ENCODE assay signal across 8 mouse cellular contexts in the genomic region with DNA sequence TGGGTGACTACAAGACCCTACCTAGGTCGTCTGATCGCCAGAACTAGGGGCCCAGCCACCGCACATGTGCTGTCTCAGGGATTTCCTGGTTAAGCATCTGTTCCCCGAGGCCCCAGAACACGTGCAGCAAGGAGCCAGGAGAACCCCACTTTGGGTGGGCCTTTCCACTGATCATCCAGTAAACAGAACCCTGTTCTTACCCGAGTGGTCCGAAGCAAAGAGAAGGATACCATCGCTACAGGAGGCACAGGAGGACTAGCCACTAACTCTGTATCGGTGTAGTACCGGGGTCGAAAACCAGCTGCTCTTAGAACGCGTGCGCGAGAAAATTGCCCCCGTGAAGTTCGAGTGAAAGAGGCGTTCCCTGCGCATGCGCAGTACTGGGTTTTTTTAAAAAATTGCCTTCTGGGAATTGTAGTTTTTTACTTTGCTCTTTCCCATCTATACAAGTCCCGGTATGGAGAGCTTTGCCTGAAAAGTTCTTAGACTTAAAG. TPM values are rescaled to one million over a fixed set of nuclear protein-coding genes. Genes with fewer than 3 reads are reported as not detected.
A peak's percentile ranks its signal among the peaks of the same experiment; 100 is the strongest.
DNase-seq lines count a peak whose midpoint lies in the region; ATAC-seq and TF ChIP-seq lines count a peak whose summit lies in the region.

A gene (minus strand): TSS at position 357 of the 494 bp plus-strand sequence.

- no peak for TF ChIP-seq EP300 in heart, adult 2 months (IDR thresholded peaks at IDR 0.05; ENCODE audit: insufficient read depth, low read depth, low read length)

- intact Hi-C loops in heart, adult 2 months (cut with DNase I): no loop called here

- peaks cover 45% of the 10 kb centered on the region for H3K27me3 ChIP-seq in embryonic facial prominence, embryonic 14.5 days (replicated peaks; ENCODE audit: control insufficient read depth, insufficient read depth, low read length)
- H3K27me3 ChIP-seq in heart, adult 2 months (ENCODE audit: control insufficient read depth, insufficient read depth, low read length): peaks cover 17% of the 10 kb centered on the region
- peaks cover 1% of the 10 kb centered on the region; the same call in 1 of the 2 replicates for H3K27me3 ChIP-seq in kidney, adult 2 months (replicated peaks; ENCODE audit: control insufficient read depth, insufficient read depth, low read length)
- peaks cover 55% of the 10 kb centered on the region for H3K27me3 ChIP-seq in limb, embryonic 12.5 days
- H3K27me3 ChIP-seq in midbrain, embryonic 14.5 days (ENCODE audit: control insufficient read depth, insufficient read depth, low read length): peaks cover 30% of the 10 kb centered on the region

- peak; percentile 82 for DNase-seq in B cell, adult 2 months
- peak; percentile 96 for DNase-seq in embryonic facial prominence, embryonic 14.5 days (ENCODE audit: low spot score)
- DNase-seq in heart, adult 2 months: peak; percentile 81 to 83
- peak; percentile 91 for DNase-seq in kidney, adult 2 months
- DNase-seq in midbrain, embryonic 14.5 days: peak; percentile 99
- peak; percentile 63 to 77 for DNase-seq in spleen, adult 18-20 months

- no peak for TF ChIP-seq CTCF in bone marrow, adult 2 months (IDR thresholded peaks at IDR 0.05; ENCODE audit: control insufficient read depth, insufficient read depth, low read length)
- no peak for TF ChIP-seq CTCF in heart, adult 2 months (IDR thresholded peaks at IDR 0.05)
- TF ChIP-seq CTCF in kidney, adult 2 months (conservative IDR thresholded peaks at IDR 0.05; ENCODE audit: insufficient read depth, insufficient read length, low read depth, low read length): no peak

- H3K36me3 ChIP-seq in embryonic facial prominence, embryonic 14.5 days (ENCODE audit: control insufficient read depth, insufficient read depth, low read length): peaks cover 34% of the 10 kb centered on the region
- no peaks in the 10 kb centered on the region for H3K36me3 ChIP-seq in heart, adult 2 months (ENCODE audit: control insufficient read depth, insufficient read depth, low read length)
- H3K36me3 ChIP-seq in kidney, adult 2 months (ENCODE audit: control insufficient read depth, insufficient read depth, low read length): 0 out of 2 replicates have a peak, but pooled peaks cover 1% of the 10 kb centered on the region
- peaks cover 37% of the 10 kb centered on the region for H3K36me3 ChIP-seq in limb, embryonic 12.5 days
- peaks cover 6% of the 10 kb centered on the region; the same call in 1 of the 2 replicates for H3K36me3 ChIP-seq in midbrain, embryonic 14.5 days (ENCODE audit: control insufficient read depth, insufficient read depth, low read length)

- no peaks in the 10 kb centered on the region for H3K79me2 ChIP-seq in heart, adult 2 months (replicated peaks; ENCODE audit: control insufficient read depth, insufficient read depth, low read length)

- ATAC-seq in embryonic facial prominence, embryonic 14.5 days (ENCODE audit: low read depth): peak; percentile 70
- ATAC-seq in limb, embryonic 12.5 days (ENCODE audit: insufficient number of reproducible peaks, insufficient read depth, low FRiP score, low TSS enrichment, low read depth): peak; percentile 46; the same call in 1 of the 2 replicates
- peak; percentile 59; the same call in 1 of the 2 replicates for ATAC-seq in midbrain, embryonic 14.5 days (ENCODE audit: low FRiP score, low TSS enrichment)

- H3K27ac ChIP-seq in bone marrow, adult 2 months (ENCODE audit: control insufficient read depth, insufficient read depth, low read depth, low read length, poor library complexity): no peak within 1 kb of the TSS
- no peak within 1 kb of the TSS for H3K27ac ChIP-seq in embryonic facial prominence, embryonic 14.5 days (replicated peaks; ENCODE audit: low read depth, low read length)
- H3K27ac ChIP-seq in heart, adult 2 months: peak within 1 kb of the TSS; percentile 73
- peak within 1 kb of the TSS; percentile 92 for H3K27ac ChIP-seq in kidney, adult 2 months (ENCODE audit: insufficient read depth, low read depth, low read length)
- H3K27ac ChIP-seq in limb, embryonic 12.5 days: no peak within 1 kb of the TSS
- no peak within 1 kb of the TSS for H3K27ac ChIP-seq in midbrain, embryonic 14.5 days (replicated peaks; ENCODE audit: low read depth, low read length)

- H3K9ac ChIP-seq in embryonic facial prominence, embryonic 14.5 days (ENCODE audit: low read depth, low read length): peak within 1 kb of the TSS; percentile 66
- peak within 1 kb of the TSS; percentile 86 for H3K9ac ChIP-seq in heart, adult 2 months (ENCODE audit: low read depth, low read length)
- peak within 1 kb of the TSS; percentile 52 for H3K9ac ChIP-seq in limb, embryonic 12.5 days (replicated peaks)
- peak within 1 kb of the TSS; percentile 50 for H3K9ac ChIP-seq in midbrain, embryonic 14.5 days (replicated peaks; ENCODE audit: low read length)

- H3K4me3 ChIP-seq in bone marrow, adult 2 months (replicated peaks; ENCODE audit: control insufficient read depth, low read depth, low read length): peak within 1 kb of the TSS; percentile 91
- H3K4me3 ChIP-seq in embryonic facial prominence, embryonic 14.5 days (ENCODE audit: low read depth, low read length): peak within 1 kb of the TSS; percentile 58
- H3K4me3 ChIP-seq in heart, adult 2 months: peak within 1 kb of the TSS; percentile 94
- H3K4me3 ChIP-seq in kidney, adult 2 months (ENCODE audit: insufficient read depth, low read depth, low read length): peak within 1 kb of the TSS; percentile 98
- H3K4me3 ChIP-seq in limb, embryonic 12.5 days (replicated peaks): peak within 1 kb of the TSS; percentile 52
- H3K4me3 ChIP-seq in midbrain, embryonic 14.5 days (replicated peaks; ENCODE audit: low read depth, low read length): peak within 1 kb of the TSS; percentile 49

- peak within 1 kb of the TSS; percentile 92 for H3K4me2 ChIP-seq in embryonic facial prominence, embryonic 14.5 days (ENCODE audit: low read depth, low read length)
- peak within 1 kb of the TSS; percentile 82 for H3K4me2 ChIP-seq in limb, embryonic 12.5 days
- H3K4me2 ChIP-seq in midbrain, embryonic 14.5 days (ENCODE audit: low read length): peak within 1 kb of the TSS; percentile 81

- TF ChIP-seq POLR2A in bone marrow, adult 2 months (IDR thresholded peaks at IDR 0.05; ENCODE audit: borderline replicate concordance, control insufficient read depth, low read depth, low read length): no peak
- peak; percentile 77 for TF ChIP-seq POLR2A in heart, adult 2 months (IDR thresholded peaks at IDR 0.05; ENCODE audit: insufficient read depth, low read depth, low read length)
- no peak for TF ChIP-seq POLR2A in kidney, adult 2 months (IDR thresholded peaks at IDR 0.05; ENCODE audit: low read depth, low read length)

- H3K4me1 ChIP-seq in bone marrow, adult 2 months (ENCODE audit: control insufficient read depth, insufficient read depth, low read length): no peaks in the 10 kb centered on the region; the same call in none of the 2 replicates
- peaks cover 33% of the 10 kb centered on the region for H3K4me1 ChIP-seq in embryonic facial prominence, embryonic 14.5 days (ENCODE audit: control insufficient read depth, insufficient read depth, low read length)
- H3K4me1 ChIP-seq in heart, adult 2 months (ENCODE audit: control insufficient read depth, insufficient read depth, low read length): peaks cover 3% of the 10 kb centered on the region; the same call in 1 of the 2 replicates
- peaks cover 6% of the 10 kb centered on the region; the same call in 1 of the 2 replicates for H3K4me1 ChIP-seq in kidney, adult 2 months (ENCODE audit: control insufficient read depth, insufficient read depth, low read length)
- H3K4me1 ChIP-seq in limb, embryonic 12.5 days (replicated peaks): peaks cover 55% of the 10 kb centered on the region
- H3K4me1 ChIP-seq in midbrain, embryonic 14.5 days (ENCODE audit: control insufficient read depth, insufficient read depth, low read length): peaks cover 44% of the 10 kb centered on the region

- no peaks in the 10 kb centered on the region for H3K9me3 ChIP-seq in embryonic facial prominence, embryonic 14.5 days (ENCODE audit: control insufficient read depth, low read length)
- no peaks in the 10 kb centered on the region for H3K9me3 ChIP-seq in limb, embryonic 12.5 days
- no peaks in the 10 kb centered on the region for H3K9me3 ChIP-seq in midbrain, embryonic 14.5 days (ENCODE audit: control insufficient read depth, low read length)

- WGBS in bone marrow, adult 2 months: 0% methylated on average over 21 of the region's 21 CpGs
- 0% methylated on average over 21 of the region's 21 CpGs for WGBS in embryonic facial prominence, embryonic 14.5 days
- under 1% methylated on average over 21 of the region's 21 CpGs for WGBS in heart, adult 2 months
- WGBS in kidney, adult 2 months: under 1% methylated on average over 21 of the region's 21 CpGs
- 0% methylated on average over 21 of the region's 21 CpGs for WGBS in limb, embryonic 12.5 days
- under 1% methylated on average over 21 of the region's 21 CpGs for WGBS in midbrain, embryonic 14.5 days

RNA-seq across cellular contexts. Expression of the gene that starts here (rescaled TPM):
- polyA plus RNA-seq in bone marrow, adult 2 months (2011; ENCODE audit: insufficient read depth, insufficient read length, low replicate concordance, missing spikeins): 36.7 and 39.9 TPM in 2 replicates
- polyA plus RNA-seq in embryonic facial prominence, embryonic 14.5 days (2014; fragmentation: Nextera tagmentation; extraction: Ambion mirVana): 80.0 and 89.4 TPM in 2 replicates
- total RNA-seq in heart, adult 2 months (2021): 10 to 100 TPM; 42.6 to 43.4 TPM
- polyA plus RNA-seq in heart, adult 2 months (2012; rRNA removed): 60.9 and 67.0 TPM in 2 replicates
- 232 and 274 TPM in 2 replicates for polyA plus RNA-seq in kidney, adult 2 months (2012; rRNA removed)
- 96.8 and 98.1 TPM in 2 replicates for polyA plus RNA-seq in limb, embryonic 12.5 days (2016; fragmentation: Nextera tagmentation; extraction: Ambion mirVana)
- polyA plus RNA-seq in midbrain, embryonic 14.5 days (2014; fragmentation: Nextera tagmentation; extraction: Ambion mirVana): 48.9 and 50.7 TPM in 2 replicates

Comparison
In these comparisons a context has a peak if more than half of its experiments do, and no peak if none do; other contexts are left out.
1. H3K27ac ChIP-seq: peak in heart, adult 2 months (single experiment) and kidney, adult 2 months (single experiment); none in bone marrow, adult 2 months (single experiment), embryonic facial prominence, embryonic 14.5 days (single experiment), limb, embryonic 12.5 days (single experiment) and midbrain, embryonic 14.5 days (single experiment).
2. Peak in every context shown above with its lines, with median percentiles within 50 percentile points of each other: DNase-seq, H3K4me3 ChIP-seq, ATAC-seq, H3K4me2 ChIP-seq and H3K9ac ChIP-seq.